Mouse (Mus musculus) testis, adult 10 weeks (tissue): ENCODE data around the gene Rpp38. TPM values are rescaled to one million over a fixed set of nuclear protein-coding genes. Genes with fewer than 3 reads are reported as not detected.

Experiments used
- polyA plus RNA-seq: library from polyadenylated mRNA; stranded (reverse); fragments of 350-450 nt; fragmentation: Illumina TruSeq; extraction: RNeasy Lipid Tissue Mini Kit (QIAGEN cat#74804); gene quantifications from one replicate; pipeline ENCODE4 v1.2.3, GENCODE M21; 2014; ENCODE audit warnings: low read depth, low replicate concordance

Gene Rpp38
- 47.9 TPM for polyA plus RNA-seq

DNA sequence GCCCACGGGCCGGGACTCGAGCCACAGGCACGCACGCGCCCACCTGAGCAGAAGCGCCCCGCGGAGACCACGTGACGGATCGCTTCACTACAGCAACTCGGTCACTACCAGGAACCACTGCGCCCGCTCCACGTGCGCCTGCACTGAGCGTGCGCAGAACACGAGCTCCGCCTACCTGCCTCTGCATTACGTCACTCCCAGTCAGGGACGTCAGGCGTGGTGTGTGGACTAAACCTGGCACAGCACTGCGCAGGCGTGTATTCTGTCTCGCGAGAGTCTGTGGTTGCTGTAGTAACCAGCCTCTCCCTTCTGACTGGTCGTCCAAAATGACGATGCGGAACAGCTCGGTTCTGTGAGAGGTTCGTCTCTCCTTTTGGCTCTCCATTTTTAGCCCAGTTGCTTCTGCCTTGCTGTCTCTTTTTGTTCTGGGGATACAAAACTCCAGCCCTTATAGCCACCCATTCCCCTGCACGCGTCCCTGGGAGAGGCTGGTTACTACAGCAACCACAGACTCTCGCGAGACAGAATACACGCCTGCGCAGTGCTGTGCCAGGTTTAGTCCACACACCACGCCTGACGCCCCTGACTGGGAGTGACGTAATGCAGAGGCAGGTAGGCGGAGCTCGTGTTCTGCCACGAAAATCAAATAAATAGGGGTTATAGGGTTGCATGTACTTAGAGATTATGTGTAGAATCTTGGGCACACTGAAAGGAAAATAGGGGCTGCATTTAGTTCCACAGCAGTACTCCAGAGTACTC, at the start of gene Rpp38:
Gene Rpp38, minus strand, starts transcription at position 160 of the 759 bp plus-strand sequence.

DNA sequence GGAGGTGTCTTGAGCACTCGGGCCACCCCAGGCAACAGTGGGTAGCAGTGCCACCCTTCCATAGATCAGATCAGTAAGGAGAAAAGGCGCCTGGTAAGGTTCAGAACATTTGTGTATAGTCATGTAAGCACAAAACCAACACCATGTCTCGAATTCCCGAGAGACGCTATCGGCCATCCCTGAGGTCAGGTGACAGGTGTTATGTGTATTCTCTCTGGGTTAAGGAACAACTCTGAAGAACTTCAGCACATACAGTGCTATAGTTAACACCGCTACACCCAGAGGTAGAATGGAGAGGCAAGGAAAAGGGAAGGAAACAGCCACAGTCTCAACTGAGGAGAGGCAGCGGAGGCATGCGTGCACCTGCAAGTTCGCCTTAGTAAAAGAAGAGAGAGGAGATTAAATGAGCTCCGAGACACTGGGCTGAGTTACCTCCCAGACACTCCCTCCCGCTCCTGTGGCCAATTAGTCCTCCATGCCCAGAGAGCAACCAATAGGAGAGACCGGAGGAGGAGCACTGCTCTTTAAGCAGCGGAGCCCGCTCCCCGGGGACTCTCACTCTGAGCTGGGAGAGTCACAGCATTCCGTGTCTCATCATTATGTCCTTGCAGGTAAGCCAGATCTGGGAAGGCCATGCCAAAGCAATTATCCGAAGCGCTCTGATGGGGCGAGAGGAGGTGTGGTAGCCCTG, 3.3 kb upstream of the Rpp38 start, which contains the start of gene Acbd7:
Gene Acbd7, plus strand, starts transcription at position 558 of the 691 bp plus-strand sequence.

DNA sequence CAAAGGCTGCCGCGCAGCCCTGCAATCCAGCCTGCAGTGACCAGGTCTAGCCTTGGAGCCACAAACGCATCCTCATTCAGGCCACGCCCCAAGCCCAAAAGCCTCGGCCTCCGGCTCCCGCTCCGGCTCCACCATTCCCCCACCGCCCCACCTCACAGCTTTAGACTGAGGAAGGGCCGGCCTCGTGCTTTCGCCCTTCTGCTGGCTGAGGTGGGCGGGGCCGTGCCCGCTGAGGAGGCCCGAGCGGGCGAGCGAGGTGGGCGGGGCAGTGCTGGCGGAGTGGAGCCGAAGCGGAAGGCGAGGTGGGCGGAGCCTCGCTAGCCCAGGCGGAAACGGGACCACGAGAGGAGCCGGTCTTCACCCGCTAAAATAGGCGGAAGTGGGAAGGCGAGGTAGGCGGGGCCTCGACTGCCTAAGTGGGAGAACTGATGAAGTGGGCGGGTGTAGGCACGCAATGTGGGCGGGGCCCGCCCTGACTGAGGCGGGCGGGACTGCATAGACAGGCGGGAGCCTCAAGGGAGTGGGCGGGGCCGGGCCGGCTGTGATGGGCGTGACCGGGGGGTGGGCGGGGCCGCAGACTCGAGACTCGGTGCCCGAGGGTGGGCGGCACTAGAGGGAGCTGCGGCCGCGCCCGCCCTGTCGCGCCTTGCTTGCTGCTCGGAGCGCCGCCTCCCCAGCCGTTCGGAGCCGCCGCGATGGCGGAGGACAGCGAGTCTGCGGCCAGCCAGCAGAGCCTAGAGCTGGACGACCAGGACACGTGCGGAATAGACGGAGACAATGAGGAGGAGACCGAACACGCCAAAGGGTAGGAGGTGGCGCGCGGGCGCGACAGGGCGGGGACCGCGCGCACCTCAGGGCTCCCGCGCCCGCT, 48.6 kb downstream of the Rpp38 start, which contains the start of gene Nmt2:
Gene Nmt2, plus strand, starts transcription at position 611 of the 871 bp plus-strand sequence.

Other genes with a start within 250 kb of the Rpp38 start
- gene Fam171a1, start 218.4 kb downstream of the Rpp38 start, polyA plus RNA-seq = 3.2 TPM
- 85.6 TPM for gene Nmt2, start 48.4 kb downstream of the Rpp38 start, polyA plus RNA-seq
- gene Acbd7, start 3.5 kb upstream of the Rpp38 start, polyA plus RNA-seq = 2.1 TPM
- gene Olah, start 64.6 kb upstream of the Rpp38 start, polyA plus RNA-seq = 1.2 TPM
- 7,123 TPM for gene Meig1, start 90.0 kb upstream of the Rpp38 start, polyA plus RNA-seq
- gene Dclre1c, start 91.5 kb upstream of the Rpp38 start, polyA plus RNA-seq = 13.6 TPM
- 78.1 TPM for gene Suv39h2, start 142.4 kb upstream of the Rpp38 start, polyA plus RNA-seq
- gene Gm45902, start 180.1 kb upstream of the Rpp38 start, polyA plus RNA-seq = 1.6 TPM
- 28.7 TPM for gene Hspa14, start 180.2 kb upstream of the Rpp38 start, polyA plus RNA-seq
- 5.7 TPM for gene Cdnf, start 180.4 kb upstream of the Rpp38 start, polyA plus RNA-seq
- gene Fam107b, start 237.8 kb upstream of the Rpp38 start, polyA plus RNA-seq = 484 TPM